Mouse (Mus musculus): ENCODE measurements around the gene Tctex1d1.

GRCm38 (mm10) chr4:102974172-102974571, 4.2 kb upstream of the Tctex1d1 start:
- no peak for TF ChIP-seq POLR2A (IDR thresholded peaks at IDR 0.05; ENCODE audit: extremely low read depth, insufficient read depth, low read length)
- TF ChIP-seq CTCF (IDR thresholded peaks at IDR 0.05; ENCODE audit: low read depth, low read length): no peak

All from liver, adult 2 months (tissue).